Mouse (Mus musculus) limb, embryonic 14.5 days (tissue): ENCODE results near the gene Eef1akmt1. TPM values are rescaled to one million over a fixed set of nuclear protein-coding genes. Genes with fewer than 3 reads are reported as not detected.

Experiments used
- ATAC-seq: fragments of 200-750 bp; cut with Nextera tagmentation; 2 replicates; pipeline ENCODE4 v1.8.0; 2017; ENCODE audit warnings: low read depth, moderate number of reproducible peaks, moderate TSS enrichment; ENCODE audit not compliant: low FRiP score
- DNase-seq: peaks from one replicate; pipeline ENCODE4 v3.0.0-alpha.2; 2015; ENCODE audit warnings: low spot score
- H3K27ac ChIP-seq: fragments of 300-500 bp; sonication (generic); replicated peaks from 2 replicates; pipeline ENCODE4 v1.5.1; 2014; ENCODE audit warnings: low read depth, mild to moderate bottlenecking, low read length, moderate library complexity, mixed read lengths
- H3K27me3 ChIP-seq: fragments of 300-500 bp; sonication (generic); 2 replicates; pipeline ENCODE4 v1.6.1; 2014; ENCODE audit warnings: low read length, mixed read lengths; ENCODE audit not compliant: control insufficient read depth, insufficient read depth
- H3K36me3 ChIP-seq: fragments of 300-500 bp; sonication (generic); 2 replicates; pipeline ENCODE4 v1.6.1; 2014; ENCODE audit warnings: mild to moderate bottlenecking, low read length, moderate library complexity, mixed read lengths; ENCODE audit not compliant: control insufficient read depth, insufficient read depth
- H3K4me1 ChIP-seq: fragments of 300-500 bp; sonication (generic); 2 replicates; pipeline ENCODE4 v1.6.1; 2014; ENCODE audit warnings: antibody characterized with exemption, low read length, mixed read lengths; ENCODE audit not compliant: control insufficient read depth, insufficient read depth
- H3K4me2 ChIP-seq: fragments of 300-500 bp; sonication (generic); replicated peaks from 2 replicates; pipeline ENCODE4 v1.6.1; 2014; ENCODE audit warnings: low read depth, mild to moderate bottlenecking, low read length, moderate library complexity; ENCODE audit not compliant: severe bottlenecking
- H3K4me3 ChIP-seq: fragments of 300-500 bp; sonication (generic); replicated peaks from 2 replicates; pipeline ENCODE4 v1.5.1; 2014; ENCODE audit warnings: low read length
- H3K9ac ChIP-seq: fragments of 300-500 bp; sonication (generic); 2 replicates; pipeline ENCODE4 v1.6.1; 2014; ENCODE audit warnings: mild to moderate bottlenecking, low read depth, low read length, moderate library complexity; ENCODE audit not compliant: severe bottlenecking
- H3K9me3 ChIP-seq: fragments of 300-500 bp; sonication (generic); 2 replicates; pipeline ENCODE4 v1.6.1; 2016; ENCODE audit warnings: low read length; ENCODE audit not compliant: control insufficient read depth
- POLR2A ChIP-seq: fragments of 200-500 bp; IDR thresholded peaks from 2 replicates; pipeline ENCODE4 v1.8.0; 2012; ENCODE audit warnings: inconsistent platforms, mild to moderate bottlenecking, moderate library complexity, borderline replicate concordance; ENCODE audit not compliant: insufficient read depth, insufficient read length; ENCODE audit errors: extremely low read depth
- WGBS: fragments of 180-500 bp; shearing (Covaris S2); extraction: QIAGEN DNeasy Blood & Tissue Kit; methylation state at CpG from one replicate; pipeline ENCODE4 v1.1.7; 2014; 5-methylcytosine and 5-hydroxymethylcytosine counted together
- polyA plus RNA-seq, 2 experiments: library from polyadenylated mRNA; depleted of rRNA in 1 of 2; stranded (reverse) in 1 of 2; unstranded in 1 of 2; fragments of >200 nt; fragmentation: Nextera tagmentation in 1 of 2; extraction: Ambion mirVana in 1 of 2; gene quantifications; 2 replicates each; pipeline versions ENCODE4 v1.2.1 to v1.2.3; 2012 to 2014

Gene Eef1akmt1
- polyA plus RNA-seq, 2 experiments: 44.0 to 112 TPM

DNA sequence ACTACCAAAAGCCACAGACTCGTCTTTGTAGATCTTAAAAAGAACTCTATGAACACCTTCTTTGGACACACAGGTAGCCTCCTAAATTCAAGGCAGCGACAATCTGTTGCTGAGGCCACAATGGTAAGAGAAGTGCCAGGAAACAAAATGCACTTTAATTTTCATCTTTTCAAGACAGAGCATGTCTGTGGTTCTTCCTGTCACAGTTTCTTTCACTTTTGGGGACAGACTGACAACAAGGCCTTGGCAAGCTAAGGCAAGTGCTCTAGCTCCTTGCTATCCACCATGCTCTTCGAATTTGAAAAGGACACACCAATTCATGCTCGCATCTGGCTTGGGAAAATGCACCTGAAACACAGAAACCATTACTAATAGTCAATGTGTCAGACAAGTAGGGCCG is 21.9 kb upstream of the Eef1akmt1 start:
- H3K36me3 ChIP-seq: peaks cover 75% of the 10 kb centered on the region
- no peak for ATAC-seq

GRCm38 (mm10) chr14:57591830-57592229 is 20.4 kb upstream of the Eef1akmt1 start:
- Histone ChIP-seq H3K9me3 (no peaks in the 10 kb centered on the region), H3K27ac (no peak overlapping the region), H3K4me3 (no peak overlapping the region), H3K27me3 (no peaks in the 10 kb centered on the region), H3K4me2 (no peak overlapping the region), H3K36me3 (peaks cover 73% of the 10 kb centered on the region), H3K4me1 (no peaks in the 10 kb centered on the region), H3K9ac (no peak overlapping the region)
- no peak for ATAC-seq
- no peak for DNase-seq
- WGBS: 92% methylated on average over 3 of the region's 3 CpGs
- no peak for TF ChIP-seq POLR2A

More for the DNA sequence above, 21.9 kb upstream of the Eef1akmt1 start:
- no peak overlapping the region for H3K4me2 ChIP-seq
- no peak overlapping the region for H3K4me3 ChIP-seq
- no peaks in the 10 kb centered on the region for H3K4me1 ChIP-seq
- WGBS: 89% methylated on average over 5 of the region's 5 CpGs
- no peaks in the 10 kb centered on the region for H3K9me3 ChIP-seq
- no peak overlapping the region for H3K9ac ChIP-seq
- H3K27me3 ChIP-seq: no peaks in the 10 kb centered on the region
- no peak for DNase-seq
- no peak for TF ChIP-seq POLR2A
- no peak overlapping the region for H3K27ac ChIP-seq

DNA sequence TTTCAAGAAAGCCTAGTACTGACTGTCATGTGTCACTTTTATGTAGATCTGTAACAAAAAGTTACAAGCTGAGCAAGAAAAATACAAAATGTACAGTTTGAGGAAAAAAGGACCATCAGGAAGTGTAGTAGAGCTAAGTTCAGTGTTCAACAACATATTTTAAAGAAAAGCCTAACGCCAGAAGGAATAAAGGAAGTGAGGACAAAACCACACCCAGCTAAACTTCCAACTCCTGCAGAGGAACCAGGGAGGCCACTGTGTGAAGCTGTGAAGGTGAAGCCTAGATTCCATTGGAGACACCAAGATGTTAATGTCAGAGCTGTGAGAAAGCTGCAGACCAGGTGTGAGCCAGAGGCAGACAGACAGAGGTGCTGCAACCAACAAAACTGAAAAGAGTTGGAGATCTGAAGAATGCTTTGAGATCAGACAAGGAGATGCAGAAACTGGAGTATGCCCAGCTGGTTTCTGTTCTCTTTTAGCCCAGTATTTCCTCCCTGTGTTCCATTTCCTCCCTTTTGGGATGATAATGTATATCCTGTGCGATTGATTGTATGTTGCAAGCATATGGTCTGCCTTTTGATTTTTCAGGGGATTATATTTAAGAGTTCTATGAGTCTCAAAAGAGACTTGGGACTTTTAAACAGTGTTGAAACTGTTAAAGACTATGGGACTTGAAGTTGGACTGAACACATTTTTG is 5.1 kb upstream of the Eef1akmt1 start:
- DNase-seq (no peak), ATAC-seq (no peak)
- Histone ChIP-seq H3K4me3 (no peak overlapping the region), H3K9me3 (no peaks in the 10 kb centered on the region), H3K4me1 (peaks cover 2% of the 10 kb centered on the region; the same call in 1 of the 2 replicates), H3K27me3 (no peaks in the 10 kb centered on the region), H3K9ac (no peak overlapping the region), H3K36me3 (peaks cover 14% of the 10 kb centered on the region), H3K4me2 (no peak overlapping the region), H3K27ac (no peak overlapping the region)
- TF ChIP-seq POLR2A: no peak
- 95% methylated on average over 2 of the region's 2 CpGs for WGBS

DNA sequence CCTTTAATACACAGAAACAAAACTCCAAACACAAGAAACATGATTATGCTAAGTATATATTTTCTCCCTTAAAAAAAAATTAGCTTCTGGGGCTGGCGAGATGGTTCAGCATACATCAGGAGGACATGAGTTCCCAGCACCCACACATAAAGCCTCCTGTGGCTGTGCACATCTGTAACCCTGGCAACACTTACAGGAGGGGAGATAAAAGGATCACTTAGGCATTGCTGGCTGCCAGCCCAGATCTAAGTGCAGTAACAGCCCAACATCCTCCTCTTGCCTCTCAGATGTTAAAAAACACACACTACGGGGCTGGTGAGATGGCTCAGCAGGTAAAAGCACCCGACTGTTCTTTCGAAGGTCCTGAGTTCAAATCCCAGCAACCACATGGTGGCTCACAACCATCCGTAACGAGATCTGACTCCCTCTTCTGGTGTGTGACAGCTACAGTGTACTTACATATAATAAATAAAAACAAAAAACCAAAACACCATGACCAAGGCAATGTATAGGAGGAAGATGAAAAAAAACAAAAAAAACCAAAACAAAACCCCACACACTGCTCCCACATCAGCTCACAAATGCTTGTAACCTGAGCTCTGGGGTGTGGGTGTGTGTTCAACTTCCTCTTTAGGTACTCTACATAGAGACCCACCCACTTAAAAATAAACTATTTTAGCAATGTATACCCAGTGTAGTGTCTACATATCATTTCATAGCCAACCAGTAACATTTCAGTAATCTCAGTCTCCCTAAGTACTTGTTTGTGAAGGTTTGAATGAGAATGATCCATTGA is 3.6 kb upstream of the Eef1akmt1 start:
- ATAC-seq: no peak
- 86% methylated on average over 6 of the region's 6 CpGs for WGBS
- H3K9me3 ChIP-seq: no peaks in the 10 kb centered on the region
- H3K4me3 ChIP-seq: no peak overlapping the region
- H3K4me1 ChIP-seq: peaks cover 7% of the 10 kb centered on the region
- H3K4me2 ChIP-seq: no peak overlapping the region
- DNase-seq: no peak
- H3K27ac ChIP-seq: no peak overlapping the region
- no peak for TF ChIP-seq POLR2A
- peaks cover 4% of the 10 kb centered on the region; the same call in 1 of the 2 replicates for H3K36me3 ChIP-seq
- H3K9ac ChIP-seq: no peak overlapping the region
- no peaks in the 10 kb centered on the region for H3K27me3 ChIP-seq

DNA sequence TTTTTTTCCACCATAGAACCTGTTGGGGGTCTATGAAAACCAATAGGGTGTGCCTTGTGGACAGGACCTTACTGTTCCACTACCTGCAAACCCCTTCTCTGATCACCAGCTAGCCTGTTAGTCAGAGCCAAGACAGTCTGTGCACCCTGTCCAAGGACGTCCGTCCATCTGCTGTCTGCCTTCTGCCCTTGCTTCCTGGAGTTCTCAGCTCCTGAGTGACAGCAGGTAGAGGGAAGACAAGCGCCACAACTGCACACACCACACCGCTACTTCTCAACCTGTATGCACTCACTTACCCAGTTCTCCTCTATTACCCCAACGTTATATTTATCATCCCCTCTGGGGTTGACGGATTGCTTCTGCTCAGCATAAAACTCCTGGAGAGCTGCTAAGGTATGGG is 5.8 kb downstream of the Eef1akmt1 start:
- TF ChIP-seq POLR2A: no peak
- Histone ChIP-seq H3K36me3 (no peaks in the 10 kb centered on the region), H3K9ac (no peak overlapping the region), H3K4me1 (peaks cover 3% of the 10 kb centered on the region; the same call in 1 of the 2 replicates), H3K4me2 (no peak overlapping the region), H3K9me3 (no peaks in the 10 kb centered on the region), H3K27me3 (no peaks in the 10 kb centered on the region), H3K27ac (no peak overlapping the region), H3K4me3 (no peak overlapping the region)
- ATAC-seq (no peak), DNase-seq (no peak)
- 81% methylated on average over 6 of the region's 6 CpGs for WGBS
